Mouse (Mus musculus) kidney, embryonic 14.5 days (tissue): ENCODE measurements around the gene Ly6g5b. TPM values are rescaled to one million over a fixed set of nuclear protein-coding genes. Genes with fewer than 3 reads are reported as not detected.
"Not testable (repeated sequence)": the region's sequence is repeated elsewhere in the genome, so short reads cannot be mapped to it uniquely, and the experiment has no call there.

Experiments used
- ATAC-seq: fragments of 200-750 bp; cut with Nextera tagmentation; 2 replicates; pipeline ENCODE4 v1.8.0; 2017; ENCODE audit warnings: moderate number of reproducible peaks, mild to moderate bottlenecking, moderate TSS enrichment, moderate library complexity; ENCODE audit not compliant: low FRiP score, low TSS enrichment
- H3K27ac ChIP-seq: fragments of 300-500 bp; sonication (generic); 2 replicates; pipeline ENCODE4 v1.5.1; 2014; ENCODE audit warnings: low read depth, mild to moderate bottlenecking, low read length, moderate library complexity, mixed read lengths
- H3K27me3 ChIP-seq: fragments of 300-500 bp; sonication (generic); 2 replicates; pipeline ENCODE4 v1.6.1; 2014; ENCODE audit warnings: mild to moderate bottlenecking, low read length; ENCODE audit not compliant: control insufficient read depth, insufficient read depth
- H3K36me3 ChIP-seq: fragments of 300-500 bp; sonication (generic); 2 replicates; pipeline ENCODE4 v1.6.1; 2014; ENCODE audit warnings: low read length, mixed read lengths; ENCODE audit not compliant: control insufficient read depth, insufficient read depth
- H3K4me1 ChIP-seq: fragments of 300-500 bp; sonication (generic); 2 replicates; pipeline ENCODE4 v1.6.1; 2014; ENCODE audit warnings: low read length, mixed read lengths; ENCODE audit not compliant: control insufficient read depth, insufficient read depth
- H3K4me2 ChIP-seq: fragments of 300-500 bp; sonication (generic); replicated peaks from 2 replicates; pipeline ENCODE4 v1.6.1; 2014; ENCODE audit warnings: low read depth, mild to moderate bottlenecking, low read length
- H3K4me3 ChIP-seq: fragments of 300-500 bp; sonication (generic); 2 replicates; pipeline ENCODE4 v1.5.1; 2014; ENCODE audit warnings: mild to moderate bottlenecking, low read length
- H3K9ac ChIP-seq: fragments of 300-500 bp; sonication (generic); 2 replicates; pipeline ENCODE4 v1.6.1; 2014; ENCODE audit warnings: low read depth, mild to moderate bottlenecking, low read length, moderate library complexity
- H3K9me3 ChIP-seq: fragments of 300-500 bp; sonication (generic); 2 replicates; pipeline ENCODE4 v1.6.1; 2016; ENCODE audit warnings: low read length; ENCODE audit not compliant: control insufficient read depth
- WGBS: fragments of 180-500 bp; shearing (Covaris S2); extraction: QIAGEN DNeasy Blood & Tissue Kit; methylation state at CpG from one replicate; pipeline ENCODE4 v1.1.7; 2014; 5-methylcytosine and 5-hydroxymethylcytosine counted together
- polyA plus RNA-seq: library from polyadenylated mRNA; unstranded; fragments of >200 nt; fragmentation: Nextera tagmentation; extraction: Ambion mirVana; gene quantifications from 2 replicates; pipeline ENCODE4 v1.2.1, GENCODE M21; 2014

Ly6g5b gene
- polyA plus RNA-seq, 1 experiment from 2014 or later: 1.2 TPM

DNA sequence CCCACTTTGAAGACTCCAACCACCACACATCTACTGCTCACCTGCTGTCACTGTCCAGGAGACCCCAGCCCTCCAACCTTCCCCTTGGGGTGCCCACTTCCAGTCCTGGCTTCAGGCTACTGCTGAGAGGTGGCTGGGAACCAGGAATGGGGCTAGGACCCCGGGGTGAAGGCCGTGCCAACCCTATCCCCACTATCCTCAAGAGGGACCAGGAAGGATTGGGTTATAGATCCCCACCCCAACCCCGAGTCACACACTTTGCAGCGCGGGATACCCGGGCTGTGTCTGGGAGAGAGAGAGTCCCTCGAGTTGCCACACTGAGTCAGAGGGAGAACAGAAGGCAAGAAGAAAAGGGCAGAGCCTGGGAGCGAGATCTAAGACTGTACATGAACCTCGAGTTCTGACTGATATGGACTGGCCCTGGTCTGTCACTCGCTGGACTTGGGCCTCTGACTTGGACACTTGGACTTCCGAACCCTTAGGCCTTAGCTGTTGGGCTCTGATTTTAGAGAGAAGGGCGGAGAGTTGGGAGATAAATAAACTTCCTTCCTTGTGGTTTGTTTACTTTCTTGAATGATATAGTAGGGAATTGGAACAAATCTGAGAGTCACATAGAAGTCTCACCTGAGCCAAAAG is 9.2 kb upstream of the Ly6g5b start:
- not testable (repeated sequence) for H3K27ac ChIP-seq, H3K27me3 ChIP-seq, H3K9ac ChIP-seq, H3K4me2 ChIP-seq, H3K4me3 ChIP-seq, H3K9me3 ChIP-seq, ATAC-seq
- H3K4me1 ChIP-seq: peaks cover 37% of the 10 kb centered on the region
- peaks cover 19% of the 10 kb centered on the region; the same call in 1 of the 2 replicates for H3K36me3 ChIP-seq
- 93% methylated on average over 12 of the region's 12 CpGs for WGBS

DNA sequence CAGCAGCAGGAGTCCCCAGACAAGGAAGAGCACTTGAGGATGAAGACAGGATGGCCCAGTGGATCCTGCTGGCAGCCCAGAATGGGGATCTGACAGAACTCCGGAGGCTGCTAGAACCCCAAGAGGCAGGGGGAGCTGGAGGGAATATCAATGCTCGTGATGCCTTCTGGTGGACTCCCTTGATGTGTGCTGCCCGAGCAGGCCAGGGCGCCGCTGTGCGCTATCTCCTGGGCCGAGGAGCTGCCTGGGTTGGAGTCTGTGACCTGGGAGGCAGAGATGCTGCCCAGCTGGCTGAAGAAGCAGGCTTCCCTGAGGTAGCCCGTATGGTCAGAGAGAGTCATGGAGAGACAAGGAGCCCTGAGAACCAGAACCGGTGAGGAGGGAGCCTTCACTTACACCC is 8.1 kb upstream of the Ly6g5b start:
- 92% methylated on average over 9 of the region's 9 CpGs for WGBS
- H3K4me1 ChIP-seq: peaks cover 33% of the 10 kb centered on the region
- H3K4me3 ChIP-seq, H3K4me2 ChIP-seq, H3K27me3 ChIP-seq, ATAC-seq, H3K9me3 ChIP-seq, H3K9ac ChIP-seq, H3K27ac ChIP-seq: not testable (repeated sequence)
- peaks cover 28% of the 10 kb centered on the region for H3K36me3 ChIP-seq

- no peak; the same call in 1 of the 2 replicates for ATAC-seq
- Histone ChIP-seq H3K27ac (peak within 1 kb of the TSS; percentile 88), H3K4me1 (peaks cover 24% of the 10 kb centered on the region), H3K27me3 (no peaks in the 10 kb centered on the region), H3K4me2 (peak within 1 kb of the TSS; percentile 92), H3K4me3 (peak within 1 kb of the TSS; percentile 98), H3K36me3 (peaks cover 38% of the 10 kb centered on the region), H3K9ac (peak within 1 kb of the TSS; percentile 93), H3K9me3 (no peaks in the 10 kb centered on the region)
- under 1% methylated on average over 19 of the region's 19 CpGs for WGBS
These were observed 6.7 kb upstream of the Ly6g5b start, which contains the start of gene Csnk2b for GRCm38 (mm10) chr17:35121871-35122303. Gene Csnk2b, minus strand, starts transcription at chr17:35122053.

DNA sequence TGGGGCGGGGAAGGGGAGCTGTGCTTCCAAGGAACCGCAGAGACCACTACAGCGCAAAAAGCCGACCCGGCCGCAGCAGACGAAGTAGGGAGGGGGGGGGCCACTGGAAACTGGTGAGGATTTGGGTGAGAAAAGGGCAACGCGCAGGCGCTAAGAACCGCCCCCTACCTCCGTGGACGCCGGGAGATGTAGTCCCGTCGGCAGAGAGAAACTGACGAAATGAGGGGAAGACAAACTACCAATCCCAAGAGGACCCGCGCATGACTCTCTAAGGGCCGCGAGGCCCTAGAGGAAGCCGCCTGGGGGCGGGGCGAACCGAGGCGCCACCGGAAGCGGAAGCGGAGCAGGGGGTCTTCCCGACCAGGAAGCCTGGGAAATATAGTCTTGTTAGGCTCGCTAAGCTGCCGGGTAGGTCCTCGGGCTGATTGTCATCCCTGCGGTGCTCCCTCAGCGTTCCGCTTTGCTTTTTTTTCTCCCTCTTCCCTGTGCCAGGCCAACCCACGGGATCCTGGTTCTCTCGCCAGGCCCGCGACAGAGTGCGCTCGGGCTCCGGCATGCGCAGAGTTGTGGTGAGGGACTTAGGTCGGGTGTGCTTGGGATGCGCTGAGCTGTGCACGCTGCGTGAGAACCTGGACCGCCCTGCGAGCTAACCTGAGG is 6.0 kb upstream of the Ly6g5b start, which contains the start of gene Gpank1:
TSS of gene Gpank1 (plus strand) at position 313 of the 657 bp plus-strand sequence.
- Histone ChIP-seq H3K4me1 (peaks cover 19% of the 10 kb centered on the region), H3K27ac (peak within 1 kb of the TSS; percentile 88), H3K9ac (peak within 1 kb of the TSS; percentile 93), H3K9me3 (no peaks in the 10 kb centered on the region), H3K36me3 (peaks cover 42% of the 10 kb centered on the region), H3K27me3 (no peaks in the 10 kb centered on the region), H3K4me3 (peak within 1 kb of the TSS; percentile 98), H3K4me2 (peak within 1 kb of the TSS; percentile 92)
- peak; percentile 93 for ATAC-seq
- WGBS: under 1% methylated on average over 50 of the region's 50 CpGs

DNA sequence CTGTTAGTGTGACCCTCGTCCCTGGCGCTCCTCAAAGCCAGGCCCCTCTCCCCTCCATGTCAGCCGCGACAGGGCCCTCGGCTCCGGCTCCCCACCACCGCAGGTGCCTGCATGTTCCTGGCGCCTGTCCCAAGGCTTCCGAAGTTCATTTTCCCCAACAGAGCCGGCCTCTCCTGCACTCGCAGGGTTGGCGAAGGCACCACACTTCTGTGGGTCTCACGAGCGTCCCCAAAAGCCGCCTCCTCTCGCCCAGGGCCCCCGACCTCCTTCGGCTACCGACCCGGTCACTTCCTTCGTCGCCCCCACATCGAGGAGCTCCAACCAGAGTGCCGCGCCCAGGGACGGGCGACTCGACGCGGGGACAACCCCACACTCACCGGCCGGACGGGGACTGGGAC is 5.5 kb upstream of the Ly6g5b start:
- Histone ChIP-seq H3K36me3 (peaks cover 47% of the 10 kb centered on the region), H3K4me2 (peak overlapping the region; percentile 92), H3K4me1 (peaks cover 19% of the 10 kb centered on the region), H3K9me3 (no peaks in the 10 kb centered on the region), H3K9ac (peak overlapping the region; percentile 93), H3K27me3 (no peaks in the 10 kb centered on the region), H3K27ac (peak overlapping the region; percentile 63), H3K4me3 (peak overlapping the region; percentile 98)
- 0% methylated on average over 33 of the region's 33 CpGs for WGBS
- ATAC-seq: peak; percentile 7; the same call in 1 of the 2 replicates

GRCm38 (mm10) chr17:35111774-35112173 is 3.5 kb downstream of the Ly6g5b start:
- ATAC-seq: no peak
- no peak overlapping the region for H3K4me2 ChIP-seq
- peaks cover 23% of the 10 kb centered on the region for H3K36me3 ChIP-seq
- H3K4me3 ChIP-seq: no peak overlapping the region
- H3K9me3 ChIP-seq: no peaks in the 10 kb centered on the region
- no peak overlapping the region for H3K9ac ChIP-seq
- H3K27ac ChIP-seq: no peak overlapping the region
- 80% methylated on average over 9 of the region's 9 CpGs for WGBS
- no peaks in the 10 kb centered on the region for H3K27me3 ChIP-seq
- H3K4me1 ChIP-seq: no peaks in the 10 kb centered on the region

DNA sequence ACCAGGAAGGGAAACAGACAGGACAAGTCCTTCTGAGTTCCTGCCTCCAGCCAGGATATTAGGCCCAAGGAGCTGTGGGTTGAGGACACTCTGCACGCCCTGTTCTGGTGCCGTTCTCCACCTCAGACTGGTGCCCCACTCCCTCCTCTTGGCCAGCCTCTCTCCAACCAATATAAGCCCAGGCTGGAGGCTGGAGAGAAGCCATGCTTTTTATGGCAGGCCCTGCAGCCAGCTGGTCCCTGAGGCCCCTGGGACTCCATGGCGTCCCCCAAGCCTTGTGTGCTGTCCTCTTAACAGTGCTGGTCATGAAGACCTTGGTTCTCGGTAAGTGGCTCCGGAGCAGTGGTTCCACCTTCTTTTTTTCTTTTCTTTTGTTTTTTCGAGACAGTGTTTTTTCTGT is 7.1 kb downstream of the Ly6g5b start, which contains the start of gene Ly6g5c:
TSS of gene Ly6g5c (plus strand) at position 183 of the 400 bp plus-strand sequence.
- H3K27me3 ChIP-seq: no peaks in the 10 kb centered on the region
- no peak within 1 kb of the TSS for H3K9ac ChIP-seq
- no peak within 1 kb of the TSS for H3K4me2 ChIP-seq
- H3K9me3 ChIP-seq: no peaks in the 10 kb centered on the region
- H3K4me1 ChIP-seq: peaks cover 4% of the 10 kb centered on the region; the same call in 1 of the 2 replicates
- no peak within 1 kb of the TSS for H3K27ac ChIP-seq
- H3K36me3 ChIP-seq: peaks cover 7% of the 10 kb centered on the region
- no peak within 1 kb of the TSS for H3K4me3 ChIP-seq
- ATAC-seq: no peak
- 76% methylated on average over 6 of the region's 6 CpGs for WGBS

DNA sequence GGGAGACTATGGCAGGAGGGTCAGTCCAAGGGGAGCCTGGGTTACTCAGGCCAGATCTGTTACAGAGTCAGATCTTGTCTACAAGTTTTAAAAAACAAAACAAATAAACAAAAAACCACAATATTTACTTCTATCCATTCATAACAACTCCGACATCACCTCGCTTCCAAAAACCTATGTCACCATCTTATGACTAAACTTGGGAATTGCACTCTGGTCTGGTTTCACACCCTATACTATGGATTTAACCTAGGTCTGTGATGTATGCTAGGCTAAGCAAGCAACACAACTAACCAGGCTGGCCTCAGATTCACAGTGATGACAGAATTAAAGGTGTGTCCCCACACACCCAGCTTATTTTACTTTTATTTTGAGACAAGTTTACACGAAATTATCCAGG is 8.7 kb downstream of the Ly6g5b start:
- Histone ChIP-seq H3K9ac (no peak overlapping the region), H3K4me3 (no peak overlapping the region), H3K27ac (no peak overlapping the region), H3K9me3 (no peaks in the 10 kb centered on the region), H3K4me1 (peaks cover 7% of the 10 kb centered on the region; the same call in 1 of the 2 replicates), H3K4me2 (no peak overlapping the region), H3K27me3 (no peaks in the 10 kb centered on the region), H3K36me3 (peaks cover 22% of the 10 kb centered on the region)
- 76% methylated on average over 3 of the region's 3 CpGs for WGBS
- ATAC-seq: no peak
